Mouse (Mus musculus) layer of hippocampus, adult 18-20 months (tissue): ENCODE results near the gene Camta1. TPM values are rescaled to one million over a fixed set of nuclear protein-coding genes. Genes with fewer than 3 reads are reported as not detected.
"Not testable (repeated sequence)": the region's sequence is repeated elsewhere in the genome, so short reads cannot be mapped to it uniquely, and the experiment has no call there.

Experiments
- DNase-seq, 2 experiments: peaks; one replicate each; pipeline ENCODE4 v3.0.0; 2022; ENCODE audit warnings: low spot score in 2 of 2
- total RNA-seq, 2 experiments: library from RNA; stranded (reverse); gene quantifications; 2 replicates each; pipeline ENCODE4 v1.2.3; 2021

The Camta1 gene
- total RNA-seq, 2 experiments from 2014 or later, result 279 to 302 TPM

DNA sequence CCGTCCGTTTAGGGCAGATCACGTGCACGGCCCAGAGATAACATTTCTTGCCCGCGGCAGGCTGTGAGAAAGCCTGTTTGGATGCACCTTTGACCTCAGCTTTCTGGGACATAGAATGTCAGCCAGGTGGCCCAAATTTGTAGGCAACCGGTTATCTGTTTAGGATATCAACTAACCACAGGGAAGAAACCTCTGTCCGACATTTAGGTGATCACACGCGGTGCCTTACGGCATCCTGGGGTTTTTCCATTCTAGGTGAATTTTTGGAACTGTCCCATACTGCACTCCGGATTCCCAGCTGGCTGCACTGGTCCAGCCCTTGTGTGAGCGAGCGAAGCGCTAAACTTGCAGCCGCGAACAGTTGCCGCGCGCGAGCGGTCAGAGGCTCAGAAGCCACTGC lies 982.0 kb downstream of the Camta1 start:
- DNase-seq, result no peak

DNA sequence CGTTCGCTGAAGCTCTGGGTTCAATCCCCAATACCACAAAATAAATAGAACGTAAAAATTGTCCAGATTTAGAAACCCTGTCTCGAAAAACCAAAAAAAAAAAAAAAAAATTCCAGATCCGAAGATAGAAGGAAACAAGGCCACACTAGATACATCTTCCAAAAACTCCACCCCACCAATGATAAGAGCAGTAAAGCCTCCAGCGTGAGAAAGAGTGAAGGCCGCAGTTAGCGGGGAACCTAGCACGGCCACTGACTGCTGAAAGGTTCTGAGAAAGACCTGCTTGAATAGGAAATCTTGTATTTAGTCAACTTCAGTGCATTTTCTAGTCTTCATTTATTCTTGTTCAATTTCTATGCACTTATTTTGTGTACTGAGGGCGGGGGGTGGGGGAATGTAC lies 986.3 kb downstream of the Camta1 start:
- DNase-seq, result no peak

DNA sequence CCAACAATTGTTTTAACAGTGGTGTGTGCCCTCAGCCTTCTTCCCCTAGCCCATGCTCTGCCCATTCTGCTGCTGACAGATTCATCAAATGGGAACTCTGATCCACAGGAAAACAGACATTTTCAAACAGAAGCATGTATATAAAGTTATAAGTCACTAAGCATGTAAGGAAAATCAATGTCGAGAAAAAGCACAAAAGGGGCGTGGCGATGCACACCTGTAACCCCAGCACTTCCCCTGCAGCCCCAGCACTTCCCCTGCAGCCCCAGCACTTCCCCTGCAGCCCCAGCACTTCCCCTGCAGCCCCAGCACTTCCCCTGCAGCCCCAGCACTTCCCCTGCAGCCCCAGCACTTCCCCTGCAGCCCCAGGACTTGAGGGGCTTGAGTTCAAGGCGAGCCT lies 987.3 kb downstream of the Camta1 start:
- not testable (repeated sequence) for DNase-seq

DNA sequence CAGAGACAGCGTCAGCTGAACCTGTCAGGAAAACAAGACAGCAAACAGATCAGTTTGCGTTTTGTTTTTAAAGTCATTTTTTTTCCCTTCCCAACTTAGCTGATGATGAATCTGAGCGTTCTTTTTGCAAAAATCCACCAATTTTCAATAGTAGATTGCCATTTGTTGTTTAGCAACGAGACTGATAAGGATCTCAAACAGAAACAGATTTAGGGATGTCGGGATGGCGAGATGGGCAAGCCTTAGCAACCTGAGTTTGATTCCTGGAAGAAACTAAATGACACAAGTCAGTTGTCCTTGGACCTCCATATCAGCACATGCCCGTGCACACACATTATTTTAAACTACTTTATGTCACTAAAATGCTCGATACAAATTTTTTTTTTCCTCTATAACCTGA lies 989.0 kb downstream of the Camta1 start:
- DNase-seq, result no peak

DNA sequence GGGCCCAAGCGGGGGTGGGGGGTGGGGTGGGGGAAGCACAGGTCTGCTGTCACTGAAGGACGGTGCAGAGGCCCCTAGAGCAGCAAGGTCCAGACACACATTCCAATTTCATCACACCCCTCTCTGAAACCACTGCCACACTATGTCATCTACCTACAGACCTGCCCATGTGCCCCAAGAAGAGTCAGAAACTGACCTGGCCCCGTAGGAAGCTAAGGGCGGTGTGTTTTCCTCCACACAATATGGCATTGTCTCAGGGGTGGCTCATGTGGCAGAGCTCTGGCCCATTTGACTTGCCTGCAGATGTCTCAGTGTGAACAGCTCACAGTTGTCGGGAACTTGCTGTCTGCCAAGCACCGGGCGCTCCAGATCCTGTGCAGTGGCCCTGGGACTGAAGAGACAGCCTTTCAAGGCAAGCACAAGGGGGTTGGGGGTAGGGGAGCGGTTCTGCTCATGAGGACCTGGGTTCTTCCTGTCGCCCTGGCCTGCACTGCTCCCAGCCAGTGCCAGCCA lies 989.5 kb downstream of the Camta1 start:
- DNase-seq, result peak; percentile 50 to 83

DNA sequence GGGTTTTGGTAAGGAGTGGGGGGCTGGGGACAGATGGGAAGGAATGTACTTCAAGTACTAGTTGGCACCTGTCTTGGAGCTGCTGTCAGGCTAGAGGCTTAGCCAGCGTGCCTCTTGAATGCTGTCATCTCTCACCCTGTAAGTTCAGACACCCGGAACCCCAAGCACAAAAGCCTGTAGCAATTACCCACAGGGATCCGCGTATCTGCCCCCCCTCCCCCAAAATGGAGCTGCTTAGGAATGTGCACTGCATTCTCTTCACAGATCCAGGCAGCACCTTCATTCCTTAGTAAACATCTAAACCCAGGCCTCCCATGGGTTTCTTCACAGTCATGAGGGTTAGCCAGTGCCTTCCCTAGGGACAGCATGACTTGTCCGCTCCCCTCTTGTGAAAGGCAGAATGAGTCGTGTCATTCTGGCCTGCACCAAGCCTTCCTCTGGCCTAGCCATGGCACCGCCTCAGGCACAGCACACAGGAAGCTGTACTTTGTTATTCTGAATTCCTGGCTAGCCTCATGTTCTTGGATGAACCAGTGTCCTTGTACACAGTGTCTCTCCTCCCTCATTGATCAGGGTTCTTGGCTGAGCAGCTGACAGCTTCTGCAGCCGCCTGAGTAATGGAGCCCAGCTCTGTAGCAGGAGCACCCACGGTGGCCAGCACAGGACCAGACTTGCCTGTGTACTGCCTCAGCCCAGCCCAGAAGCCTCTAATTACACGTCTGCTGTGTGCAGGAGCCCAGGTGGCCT lies 990.1 kb downstream of the Camta1 start:
- DNase-seq, result peak in 1 of 2 experiments; percentile 66

DNA sequence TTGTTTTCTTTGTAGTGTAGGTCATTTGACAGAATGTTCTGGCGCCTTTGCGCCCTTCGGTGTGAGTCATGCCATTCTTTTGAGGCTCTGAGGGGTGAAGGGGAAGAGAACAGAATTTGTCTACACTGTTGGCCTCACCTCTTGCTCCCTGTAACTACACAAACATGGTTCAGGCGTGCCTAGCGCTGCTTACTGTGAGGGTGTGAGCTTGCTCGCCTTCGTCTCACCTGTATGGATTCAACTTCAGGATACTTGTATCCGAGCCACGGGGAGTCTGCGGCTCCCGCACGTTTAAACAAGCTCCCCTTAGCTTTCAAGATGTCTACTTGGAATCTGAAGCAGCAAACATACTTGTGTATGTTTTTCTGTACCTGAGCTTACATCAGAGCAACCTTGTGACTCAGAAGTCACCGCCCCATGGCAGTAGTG lies 990.7 kb downstream of the Camta1 start:
- DNase-seq, result no peak

DNA sequence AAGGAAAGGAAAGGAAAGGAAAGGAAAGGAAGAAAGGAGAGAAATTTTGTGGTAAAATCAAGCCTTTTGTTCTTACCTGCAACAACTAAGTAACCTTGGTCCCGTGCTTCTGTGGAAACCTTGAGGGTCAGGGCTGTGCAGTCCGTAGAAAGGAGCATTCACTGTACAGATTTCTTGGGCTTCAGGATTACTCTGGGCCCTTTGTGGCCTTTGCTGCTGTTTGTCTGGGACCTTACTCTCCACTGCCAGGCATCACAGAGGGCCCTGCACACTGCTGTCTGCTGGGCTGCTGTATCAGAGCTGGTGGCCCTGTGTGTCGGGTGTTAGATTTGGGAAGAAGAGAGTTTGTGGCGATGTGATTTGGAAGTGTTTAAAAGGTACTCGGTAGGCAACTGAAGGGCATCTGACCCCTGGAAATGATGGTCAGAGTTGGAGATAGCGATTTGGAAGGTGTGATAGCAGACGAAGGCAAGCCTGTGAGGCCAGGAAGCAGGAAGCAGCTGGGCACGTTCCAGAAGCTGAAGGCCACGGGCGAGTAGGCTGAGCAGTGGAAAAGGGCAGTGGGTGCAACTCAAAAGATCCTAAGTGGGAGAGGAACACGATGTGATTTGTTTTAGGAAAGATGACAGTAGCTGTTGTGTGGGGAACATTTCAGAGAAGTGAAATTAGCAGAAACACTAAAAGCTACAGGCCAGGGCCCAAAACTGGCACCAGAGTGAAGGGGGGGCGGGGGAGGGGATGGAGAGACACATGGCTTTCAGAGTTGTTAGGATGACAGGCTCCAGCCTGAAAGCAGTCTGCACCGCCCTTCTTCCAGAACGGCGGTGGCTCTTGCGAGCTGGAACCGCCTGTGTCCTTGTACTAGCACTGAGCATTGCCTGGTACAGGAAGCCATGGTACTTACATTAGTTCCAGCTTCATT lies 992.1 kb downstream of the Camta1 start:
- DNase-seq, result peak in 1 of 2 experiments; percentile 46

DNA sequence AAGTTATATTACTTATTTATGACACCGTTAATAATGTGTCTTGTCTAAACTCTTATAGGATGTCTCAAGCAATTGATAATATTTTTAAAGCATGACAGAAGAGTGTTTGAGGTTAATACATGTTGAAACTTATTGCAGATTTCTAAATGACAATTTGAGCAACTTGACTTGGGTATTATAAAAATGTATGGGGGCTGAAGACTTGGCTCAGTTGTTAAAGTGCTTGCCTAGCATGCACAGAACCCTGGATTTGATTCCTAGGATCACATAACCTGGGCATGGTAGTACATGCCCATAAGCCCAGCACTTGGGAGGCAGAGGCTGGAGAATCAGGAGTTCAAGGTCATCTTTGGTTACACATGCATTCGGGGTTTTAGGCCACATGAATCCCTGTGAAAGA lies 992.8 kb downstream of the Camta1 start:
- no peak for DNase-seq

DNA sequence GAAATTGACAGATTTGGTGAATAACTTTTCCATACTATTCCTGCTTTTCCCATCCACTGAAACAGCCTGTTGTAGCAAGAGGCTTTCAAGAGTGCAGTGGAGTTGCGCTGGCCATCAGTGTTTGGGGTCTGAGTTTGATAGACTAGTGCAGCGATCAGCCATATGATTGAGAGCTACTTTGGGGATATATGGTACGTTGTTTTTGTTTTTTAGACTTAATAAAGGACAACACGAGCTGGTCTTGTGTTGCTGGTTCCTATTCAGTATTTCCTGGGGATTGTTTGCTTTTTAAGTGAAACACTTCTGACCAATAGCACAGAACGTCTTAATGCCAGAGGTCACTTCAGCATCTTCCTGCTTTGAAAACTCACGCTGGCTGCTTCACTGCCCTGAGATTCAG lies 993.5 kb downstream of the Camta1 start:
- DNase-seq, result no peak

Other genes with a start within 250 kb of the Camta1 start
- gene Dnajc11, start 71.8 kb upstream of the Camta1 start, total RNA-seq, result 10 to 100 TPM; 65.4 to 67.7 TPM
- 10 to 100 TPM; 24.4 to 28.2 TPM for gene Thap3, start 127.1 kb upstream of the Camta1 start, total RNA-seq
- gene Phf13, start 134.4 kb upstream of the Camta1 start, total RNA-seq, result 10 to 100 TPM; 12.6 to 12.8 TPM
- gene Klhl21, start 146.9 kb upstream of the Camta1 start, total RNA-seq, result 10 to 100 TPM; 22.2 to 24.4 TPM
- gene Zbtb48, start 165.8 kb upstream of the Camta1 start, total RNA-seq, result 10 to 100 TPM; 11.2 to 12.8 TPM
- gene Tas1r1, start 176.7 kb upstream of the Camta1 start, total RNA-seq, result under 1 TPM; 0.41 to 0.64 TPM
- gene Nol9, start 177.4 kb upstream of the Camta1 start, total RNA-seq, result 10 to 100 TPM; 18.3 to 19.3 TPM
- gene Plekhg5, start 210.6 kb upstream of the Camta1 start, total RNA-seq, result 100 to 1,000 TPM; 147 to 149 TPM